Mouse (Mus musculus) heart, postnatal 0 days (tissue): ENCODE measurements around the gene Igfbp7.

Experiments used
- CTCF ChIP-seq: IDR thresholded peaks from 2 replicates; pipeline ENCODE4 v1.5.1; 2016; ENCODE audit warnings: antibody characterized with exemption, control low read depth, low read depth
- EP300 ChIP-seq: IDR thresholded peaks from 2 replicates; pipeline ENCODE4 v1.6.1; 2016; ENCODE audit warnings: antibody characterized with exemption, low read depth

DNA sequence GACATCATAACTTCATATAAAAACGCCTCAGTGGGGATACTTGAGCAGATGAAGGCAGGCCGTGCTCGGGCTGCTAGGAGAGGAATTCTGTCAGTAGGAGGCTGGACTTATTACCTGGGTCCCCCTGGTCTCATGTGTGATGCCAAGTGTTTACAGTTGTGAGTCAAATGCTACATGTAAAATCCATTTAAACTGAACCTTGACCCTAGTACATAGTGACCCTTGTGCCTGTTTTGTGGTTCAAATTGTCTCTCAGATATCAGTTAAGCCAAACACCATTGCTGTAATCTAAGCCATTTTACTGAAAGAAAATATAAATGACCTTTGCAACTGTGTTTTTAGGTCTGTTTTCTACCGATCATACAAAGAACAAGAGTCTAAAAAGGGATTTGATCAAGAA, 67.8 kb downstream of the Igfbp7 start:
- TF ChIP-seq CTCF (no peak), EP300 (no peak)
